Mouse (Mus musculus): ENCODE data around the gene Fxr1. TPM values are rescaled to one million over a fixed set of nuclear protein-coding genes. Genes with fewer than 3 reads are reported as not detected.
A peak's percentile ranks its signal among the peaks of the same experiment; 100 is the strongest.
"Not testable (repeated sequence)": the region's sequence is repeated elsewhere in the genome, so short reads cannot be mapped to it uniquely, and the experiment has no call there.

The Fxr1 gene
- total RNA-seq, 2 experiments from 2014 or later, result 65.8 to 81.0 TPM

DNA sequence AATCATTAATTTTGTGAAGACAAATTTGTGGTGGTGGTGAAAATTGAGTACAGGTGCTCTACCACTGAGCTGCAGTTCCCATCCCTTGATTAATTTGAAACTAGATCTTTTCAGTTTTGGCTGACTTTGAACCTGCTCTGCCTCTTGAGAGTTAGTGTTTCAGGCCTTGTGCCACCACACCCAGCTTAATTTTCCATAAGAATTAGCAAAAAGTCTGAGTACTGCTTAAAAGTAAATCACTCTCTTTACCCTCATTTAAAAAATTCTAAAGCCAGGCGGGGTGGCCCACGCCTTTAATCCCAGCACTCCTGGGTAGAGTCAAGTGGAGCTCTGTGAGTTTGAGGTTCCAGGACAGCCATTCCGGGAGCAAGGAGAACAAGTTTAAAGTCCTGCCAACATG lies 16.0 kb downstream of the Fxr1 start:
- intact Hi-C loops (cut with DNase I), result no loop called here
- DNase-seq (ENCODE audit: low spot score in 2 of 2), result no peak

DNA sequence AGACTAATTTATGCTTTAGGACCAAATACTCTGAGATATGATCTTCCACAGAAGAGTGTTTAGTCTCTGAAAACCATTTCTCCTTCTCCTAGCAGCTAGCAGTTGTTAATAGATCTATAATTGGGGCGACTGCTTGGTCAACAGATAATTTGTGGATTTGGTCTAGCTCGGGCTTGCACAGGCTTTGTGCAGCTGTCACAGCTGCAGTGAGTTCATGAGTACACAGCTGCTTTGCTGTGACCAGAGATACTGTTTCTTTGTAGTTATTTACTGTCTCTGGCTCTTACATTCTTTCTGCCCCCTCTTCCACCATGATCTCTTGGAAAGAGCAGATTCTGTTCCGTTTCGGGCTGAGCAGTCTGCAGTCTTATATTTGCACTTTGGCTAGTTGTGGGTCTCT lies 22.2 kb downstream of the Fxr1 start:
- intact Hi-C loops (cut with DNase I), result no loop called here
- no peak for DNase-seq (ENCODE audit: low spot score in 2 of 2)

DNA sequence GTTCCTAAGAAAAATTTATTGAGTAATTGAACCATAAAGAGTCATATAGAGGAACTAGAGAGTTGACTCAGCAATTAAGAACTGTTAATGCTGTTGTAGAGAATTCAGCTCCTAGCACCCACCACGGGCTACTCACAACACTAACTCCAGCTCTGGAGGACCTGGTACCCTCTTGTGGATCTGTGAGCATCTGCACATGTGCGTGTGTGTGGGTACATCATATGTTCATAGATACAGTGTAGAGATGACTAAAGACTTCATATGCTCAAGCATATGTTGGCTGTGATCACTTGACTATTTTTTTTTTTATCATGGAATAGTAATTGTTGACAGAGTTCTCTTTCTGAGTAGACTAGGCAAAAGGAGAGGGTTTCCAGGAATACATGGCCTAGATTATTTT lies 42.6 kb downstream of the Fxr1 start:
- intact Hi-C loops (cut with DNase I), result no loop called here
- DNase-seq (ENCODE audit: low spot score in 2 of 2), result no peak

DNA sequence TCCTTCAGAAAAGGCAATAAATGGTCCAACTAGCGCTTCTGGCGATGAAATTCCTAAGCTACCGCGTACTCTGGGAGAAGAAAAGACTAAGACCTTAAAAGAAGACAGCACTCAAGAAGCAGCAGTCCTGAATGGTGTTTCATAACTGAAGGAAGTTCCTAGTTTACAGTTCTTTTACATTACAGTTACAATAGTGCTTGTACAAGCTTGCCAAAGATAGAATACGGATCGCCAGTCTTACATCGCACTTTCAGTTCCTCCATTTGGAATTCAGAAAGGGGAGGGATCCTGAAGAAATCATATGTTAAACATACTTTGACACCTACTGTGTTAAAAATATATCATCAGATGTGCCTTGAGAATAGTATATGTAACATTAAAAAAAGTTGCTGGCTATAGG lies 49.2 kb downstream of the Fxr1 start:
- intact Hi-C loops (cut with DNase I), result not testable (repeated sequence)

DNA sequence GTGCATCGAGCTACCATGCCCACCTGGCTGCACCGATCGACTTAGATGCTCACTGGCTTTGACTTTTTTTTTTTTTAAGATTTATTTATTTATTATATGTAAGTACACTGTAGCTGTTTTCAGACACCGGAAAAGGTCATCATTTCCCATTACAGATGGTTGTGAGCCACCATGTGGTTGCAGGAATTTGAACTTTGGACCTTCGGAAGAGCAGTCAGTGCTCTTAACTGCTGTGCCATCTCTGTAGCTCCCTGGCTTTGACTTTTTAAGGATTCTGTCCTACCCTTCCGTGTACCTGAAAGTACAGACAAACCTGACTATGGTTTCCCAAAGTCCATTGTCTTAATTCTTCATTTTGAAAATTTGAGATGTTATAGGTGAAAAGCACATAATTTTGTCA lies 53.0 kb downstream of the Fxr1 start:
- intact Hi-C loops (cut with DNase I), result no loop called here
- no peak for DNase-seq (ENCODE audit: low spot score in 2 of 2)

More for the DNA sequence above, 49.2 kb downstream of the Fxr1 start:
- DNase-seq (ENCODE audit: low spot score in 2 of 2), result not testable (repeated sequence)

DNA sequence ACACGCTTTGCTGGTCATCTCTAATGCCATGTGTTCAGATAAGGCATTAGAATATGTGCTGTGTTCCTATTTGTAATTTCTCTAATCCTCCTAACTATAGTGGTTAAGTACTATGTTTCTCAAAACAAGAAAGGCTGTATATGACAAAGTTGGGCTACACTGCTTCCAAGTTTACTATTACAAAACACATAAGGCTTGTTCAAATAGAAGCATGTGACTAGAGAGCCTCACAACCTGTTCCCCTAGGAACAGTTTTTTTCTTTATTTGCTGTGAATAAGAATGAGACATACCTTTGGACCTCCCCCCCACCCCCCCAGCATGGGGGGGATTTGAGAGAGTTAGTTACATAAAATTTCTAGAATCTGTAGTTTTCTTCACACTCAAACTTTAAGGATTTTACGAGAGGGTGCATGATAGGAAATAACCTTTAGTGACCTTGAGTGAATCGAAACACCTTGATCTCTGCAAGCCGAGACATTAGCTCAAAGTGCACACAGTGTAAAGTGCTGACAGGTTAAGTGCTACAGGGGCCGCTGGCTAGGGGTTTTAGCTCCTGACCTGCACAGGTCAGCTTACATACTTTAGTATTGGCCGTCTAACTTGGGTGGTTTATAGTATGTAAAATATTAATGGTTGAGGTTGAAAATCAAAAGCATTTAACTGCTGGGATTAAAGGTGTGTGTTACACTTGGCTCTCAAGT lies 56.5 kb downstream of the Fxr1 start:
- intact Hi-C loops (cut with DNase I), result no loop called here

DNA sequence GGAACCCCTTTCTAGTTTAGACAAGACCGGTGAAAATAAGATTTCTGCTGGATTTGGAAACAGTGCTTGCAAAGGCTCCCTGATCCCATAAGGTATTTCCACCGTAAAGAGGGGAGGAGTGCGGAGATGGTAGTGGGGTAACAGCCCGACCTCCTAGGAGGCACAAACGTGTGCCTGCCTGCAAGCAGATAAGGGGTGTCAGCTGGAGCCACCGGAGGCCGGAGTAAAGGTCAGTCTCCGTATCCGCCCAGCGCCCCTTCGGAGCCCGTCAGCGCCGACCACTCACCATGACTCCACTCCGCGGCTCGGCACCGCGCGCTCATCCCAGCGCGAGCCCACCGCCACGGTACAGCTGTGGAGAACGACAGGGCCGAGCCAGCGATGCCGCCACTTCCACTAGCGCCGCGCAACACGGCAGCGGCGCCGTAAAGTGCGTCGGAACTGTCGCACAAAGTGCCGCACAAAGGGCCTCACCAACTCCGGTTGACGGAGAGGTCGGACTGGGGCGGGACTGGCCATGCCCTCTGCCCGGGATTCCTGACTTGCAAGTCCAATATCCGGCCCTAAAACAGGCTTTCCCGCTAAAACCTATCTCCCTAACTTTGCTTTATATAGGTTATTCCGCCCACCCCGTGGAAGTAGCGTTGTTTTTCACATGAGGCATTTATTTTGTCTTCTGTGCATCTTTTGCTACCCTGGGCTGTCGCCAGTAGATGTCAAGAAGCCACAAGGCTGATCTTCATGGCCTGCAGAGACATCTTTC lies 61.3 kb downstream of the Fxr1 start, which contains the start of gene Dnajc19:
Gene Dnajc19 (minus strand): TSS at position 422 of the 763 bp plus-strand sequence.
- intact Hi-C loops (cut with DNase I), result loop anchor here (2.0 to 10.0 kb wide), 3 partner anchors 118 to 1404 kb away; no protein-coding TSS in a partner anchor
- peak; percentile 96 to 97 for DNase-seq (ENCODE audit: low spot score in 2 of 2)

More for the DNA sequence above, 56.5 kb downstream of the Fxr1 start:
- no peak for DNase-seq (ENCODE audit: low spot score in 2 of 2)

DNA sequence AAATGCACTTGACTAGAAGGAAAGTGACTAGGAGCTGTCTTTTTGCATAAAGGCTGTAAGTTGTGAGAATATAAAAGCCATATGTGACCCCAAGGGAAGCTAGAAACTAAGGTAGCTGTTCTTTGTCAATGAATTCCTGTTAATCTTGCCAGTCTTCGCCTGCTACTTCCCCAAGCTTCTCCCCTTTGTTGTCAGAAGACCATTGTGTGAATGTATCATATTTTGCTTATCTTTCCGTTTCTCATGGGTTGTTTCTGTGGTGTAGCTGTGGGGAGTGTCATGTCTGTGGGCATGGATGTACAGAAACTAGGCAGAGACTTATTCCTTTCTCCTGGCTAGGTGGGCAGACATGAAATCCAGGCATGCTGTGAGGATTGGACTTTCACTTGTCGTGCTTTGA lies 62.2 kb downstream of the Fxr1 start:
- DNase-seq (ENCODE audit: low spot score in 2 of 2), result no peak
- intact Hi-C loops (cut with DNase I), result loop anchor here (2.0 to 10.0 kb wide), 3 partner anchors 117 to 1403 kb away; no protein-coding TSS in a partner anchor

DNA sequence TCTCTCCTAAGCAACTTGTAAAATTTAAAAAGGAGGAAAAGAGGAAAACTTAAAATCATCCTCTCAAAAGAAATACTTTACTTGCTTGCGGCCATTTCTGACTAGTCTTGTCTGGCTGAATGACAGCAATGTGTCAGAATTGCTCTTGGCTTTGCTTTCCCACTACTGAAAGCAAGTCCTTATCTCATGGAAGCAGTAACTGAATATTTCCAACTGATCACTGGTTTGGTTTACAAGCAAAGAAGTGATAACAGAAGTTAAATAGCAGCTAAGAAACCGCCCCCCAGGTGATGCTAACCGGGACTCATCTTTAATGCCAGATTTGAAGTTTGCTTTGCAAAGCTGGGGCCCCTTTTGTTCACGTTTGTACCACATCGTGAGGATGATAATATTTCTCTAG lies 63.9 kb downstream of the Fxr1 start:
- intact Hi-C loops (cut with DNase I), result loop anchor here (10.0 kb wide), 2 partner anchors 129 to 1401 kb away; no protein-coding TSS in a partner anchor
- DNase-seq (ENCODE audit: low spot score in 2 of 2), result no peak

DNA sequence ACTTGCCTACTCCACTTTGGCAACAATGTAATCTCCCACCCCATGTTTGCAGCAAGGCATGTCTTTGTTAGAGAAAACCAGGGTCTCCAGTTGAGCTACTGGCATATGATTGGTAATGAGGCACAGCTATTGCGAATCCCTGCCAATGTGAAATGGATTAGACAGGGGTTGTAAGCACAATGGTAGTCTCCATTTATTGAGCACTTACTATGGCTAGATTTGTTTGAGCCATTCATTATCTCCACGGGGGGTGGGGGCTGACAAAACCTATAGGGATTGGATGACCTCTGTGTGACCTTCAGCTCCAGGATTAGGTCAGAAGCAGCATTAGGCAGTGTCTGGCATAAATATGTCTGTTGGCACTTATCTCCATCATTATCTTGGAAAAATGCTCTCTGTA lies 83.1 kb downstream of the Fxr1 start:
- intact Hi-C loops (cut with DNase I), result loop anchor here (10.0 kb wide), 1 partner anchor 552 kb away; the partner anchor contains the start of gene Sox2
- no peak for DNase-seq (ENCODE audit: low spot score in 2 of 2)

DNA sequence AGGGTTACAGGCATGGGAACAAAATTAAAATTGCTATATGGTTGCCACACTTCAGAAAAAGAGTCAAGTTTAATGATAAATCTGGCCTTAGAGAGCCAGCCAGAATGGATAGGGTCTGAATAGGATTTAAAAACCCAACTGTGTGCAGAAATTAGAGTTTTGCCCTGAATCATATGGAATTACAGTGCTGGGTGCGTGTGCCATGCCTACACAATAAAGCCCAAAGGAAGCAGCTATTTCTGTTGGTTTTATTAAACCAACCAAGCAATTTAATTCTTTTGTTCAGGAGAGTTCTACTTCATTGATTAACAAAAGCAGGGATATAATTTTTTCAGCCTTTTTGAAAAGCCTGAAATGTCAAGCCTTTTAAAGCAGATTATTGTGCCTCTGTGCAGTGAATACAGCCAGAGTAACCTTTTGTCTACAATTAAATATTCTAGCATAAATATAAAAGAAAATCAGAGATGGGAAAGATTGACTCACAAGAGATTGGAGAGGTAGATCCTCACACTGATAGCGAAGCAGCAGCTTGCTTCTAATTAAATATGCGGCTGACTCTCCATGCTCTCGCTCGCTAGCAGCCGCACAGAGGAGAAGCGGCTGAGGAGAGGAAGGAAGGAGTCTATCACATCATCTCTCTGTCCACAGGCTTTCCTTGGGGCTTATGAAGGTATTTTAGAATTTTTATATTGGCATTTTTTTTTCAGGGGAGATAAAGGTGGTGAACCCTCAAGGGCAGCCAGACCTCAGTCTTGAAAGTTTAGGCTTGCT lies 84.3 kb downstream of the Fxr1 start:
- intact Hi-C loops (cut with DNase I), result loop anchor here (10.0 kb wide), 1 partner anchor 551 kb away; the partner anchor contains the start of gene Sox2
- no peak for DNase-seq (ENCODE audit: low spot score in 2 of 2)

DNA sequence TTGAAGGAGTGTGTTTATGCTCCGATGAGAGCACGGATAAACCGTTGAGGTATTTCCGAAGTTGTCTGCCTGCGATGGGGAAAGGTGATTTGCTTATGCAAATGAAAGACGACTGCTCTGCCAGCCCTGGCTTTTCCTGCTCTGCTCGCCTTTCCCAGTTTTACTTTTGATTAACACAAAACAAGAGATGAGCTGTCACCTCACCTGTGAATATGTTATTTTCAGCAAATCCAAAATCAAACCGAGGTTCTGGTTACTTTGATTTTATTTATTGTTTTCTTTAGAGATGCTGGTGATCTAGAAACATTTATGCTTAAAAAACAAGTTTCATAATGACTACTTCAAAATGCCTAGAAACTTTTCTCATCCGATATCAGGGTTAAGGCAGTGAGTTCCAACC lies 86.7 kb downstream of the Fxr1 start:
- intact Hi-C loops (cut with DNase I), result loop anchor here (5.0 to 10.0 kb wide), 2 partner anchors 91 to 548 kb away; partner anchors contain the start of gene Sox2
- DNase-seq (ENCODE audit: low spot score in 2 of 2), result no peak

DNA sequence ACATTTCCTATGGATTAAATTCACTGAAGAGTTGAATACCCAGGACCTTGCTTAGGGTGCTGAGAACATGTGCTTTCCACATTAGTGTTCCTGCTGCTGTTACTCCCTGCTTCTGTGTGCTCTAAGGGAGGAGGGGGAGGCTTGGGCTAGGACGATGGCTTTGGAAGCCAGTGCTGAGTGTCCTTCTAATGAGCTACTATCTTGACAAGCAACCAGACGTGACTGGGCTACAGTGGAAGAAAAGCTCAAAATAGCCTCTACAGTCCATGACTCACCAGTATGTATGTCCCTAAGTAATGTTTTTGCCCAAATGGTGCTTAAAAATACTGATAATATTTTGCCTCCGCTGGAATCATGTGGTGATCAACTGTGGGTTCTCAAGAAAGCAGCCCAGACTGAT lies 87.9 kb downstream of the Fxr1 start:
- intact Hi-C loops (cut with DNase I), result loop anchor here (5.0 to 10.0 kb wide), 2 partner anchors 90 to 547 kb away; partner anchors contain the start of gene Sox2
- DNase-seq (ENCODE audit: low spot score in 2 of 2), result peak in 1 of 2 experiments; percentile 6

DNA sequence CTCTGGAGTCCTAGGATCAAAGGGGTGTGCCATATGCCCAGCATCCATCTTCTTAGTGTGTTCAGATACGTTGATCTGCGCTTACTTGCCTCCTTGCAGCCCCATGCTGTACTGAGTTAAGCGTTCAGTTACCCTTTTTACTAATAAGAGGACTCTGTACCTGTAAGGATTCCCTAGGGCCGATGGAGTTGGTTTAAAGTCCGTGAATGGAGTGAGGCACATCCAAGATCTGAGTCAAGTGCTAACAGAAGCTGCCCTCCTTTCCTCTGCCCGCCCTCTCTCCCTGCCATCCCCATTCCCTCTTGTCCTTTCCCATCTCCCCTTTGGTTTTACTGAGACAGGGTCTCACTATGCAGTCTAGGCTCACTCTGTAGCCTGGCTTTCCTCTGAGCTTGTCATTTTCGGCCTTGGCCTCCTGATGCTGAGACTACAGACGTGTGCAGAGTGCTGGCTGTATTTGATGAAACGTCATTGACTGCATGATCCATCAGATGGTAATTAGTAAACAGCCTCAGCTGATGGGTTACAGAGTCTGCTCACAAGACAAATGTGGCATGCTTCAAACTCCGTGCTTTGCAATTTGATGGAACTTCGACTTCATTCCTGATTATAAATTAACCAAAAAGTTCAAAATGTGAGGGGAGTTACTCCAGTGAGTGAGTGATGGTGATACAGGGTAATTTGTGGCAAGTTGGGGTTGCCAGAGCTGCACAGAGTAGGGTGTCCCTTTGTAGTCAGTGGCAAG lies 92.4 kb downstream of the Fxr1 start:
- DNase-seq (ENCODE audit: low spot score in 2 of 2), result no peak
- intact Hi-C loops (cut with DNase I), result no loop called here

DNA sequence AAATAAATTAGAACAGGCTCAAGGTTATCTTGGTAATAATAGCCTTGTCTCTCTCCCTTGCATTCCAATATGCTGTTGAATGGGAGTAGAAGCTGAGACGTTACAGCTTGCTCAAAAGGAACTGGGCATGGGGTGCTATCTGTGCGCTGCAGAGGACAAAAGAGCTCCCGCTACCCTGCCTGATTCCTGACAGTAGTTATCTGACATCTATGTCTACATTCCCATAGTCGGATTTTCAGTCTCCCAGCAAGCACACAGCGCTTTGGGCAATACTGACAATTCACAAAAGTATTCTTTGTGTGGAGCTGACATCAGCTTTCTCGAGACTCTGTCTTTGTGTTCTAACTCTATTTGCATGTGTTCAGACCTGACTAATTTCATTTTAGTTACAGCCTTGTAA lies 96.1 kb downstream of the Fxr1 start:
- intact Hi-C loops (cut with DNase I), result no loop called here
- no peak for DNase-seq (ENCODE audit: low spot score in 2 of 2)

DNA sequence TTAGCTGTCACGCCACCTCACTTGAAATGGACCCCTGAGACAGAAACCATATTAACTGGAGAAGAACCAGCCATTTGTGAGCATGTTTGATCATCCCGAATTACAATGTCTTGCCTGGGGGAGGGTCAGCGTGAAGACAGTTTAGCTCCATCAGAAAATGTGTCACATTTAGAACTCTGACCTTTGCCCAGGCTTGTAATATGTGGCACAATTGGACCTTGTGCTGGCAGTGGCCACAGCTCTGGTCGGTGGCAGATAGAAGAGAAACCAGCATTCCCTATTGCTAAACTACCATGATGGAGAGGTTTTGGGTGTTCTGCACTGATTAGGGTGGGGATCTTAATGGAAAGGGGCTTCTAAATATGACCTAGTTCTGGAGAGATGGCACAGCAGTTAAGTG lies 100.1 kb downstream of the Fxr1 start:
- intact Hi-C loops (cut with DNase I), result no loop called here
- no peak for DNase-seq (ENCODE audit: low spot score in 2 of 2)

Measured in left cerebral cortex, postnatal 36 days (tissue).